Mouse (Mus musculus) left cerebral cortex, postnatal 4 days (tissue): ENCODE data around the gene Clybl. TPM values are rescaled to one million over a fixed set of nuclear protein-coding genes. Genes with fewer than 3 reads are reported as not detected.

ENCODE experiments used
- DNase-seq: peaks from one replicate; pipeline ENCODE4 v3.0.0-alpha.2; 2022
- intact Hi-C: fragments of 180-260 bp; cut with DNase I; formaldehyde crosslinking; loops from one replicate; pipeline ENCODE4 v1.15.1; 2025
- total RNA-seq, 2 experiments: library from RNA; stranded (reverse); gene quantifications; 2 replicates each; pipeline ENCODE4 v1.2.3; 2021

Gene Clybl
- total RNA-seq, 2 experiments from 2014 or later, result 6.5 to 8.5 TPM

DNA sequence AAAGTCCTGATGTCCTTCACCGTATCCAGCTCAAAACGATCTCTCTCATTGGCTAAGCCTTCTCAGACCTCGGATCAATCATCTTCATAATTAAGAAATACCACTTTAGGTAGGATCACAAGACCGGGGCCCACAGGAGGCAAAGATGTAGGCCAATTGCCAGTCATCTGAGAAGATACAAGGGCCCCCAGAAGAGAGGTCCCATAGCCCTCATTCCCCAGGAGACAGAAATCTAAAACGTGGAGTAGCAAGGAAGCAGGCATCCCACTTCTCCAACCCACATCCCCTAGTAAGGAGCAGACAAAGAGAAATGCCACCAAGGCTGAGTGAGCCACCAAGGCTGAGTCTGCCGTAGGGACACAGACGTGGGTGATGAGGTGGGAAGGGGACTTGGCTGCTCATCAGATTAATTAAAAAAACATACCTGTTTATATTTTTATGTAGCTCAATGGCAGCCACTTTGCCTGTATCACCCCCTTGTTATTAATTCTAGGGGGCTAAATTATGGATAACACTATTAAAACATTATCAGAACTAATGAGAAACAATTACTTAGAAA lies 223.2 kb downstream of the Clybl start:
- no peak for DNase-seq
- intact Hi-C loops, result loop anchor here (10.0 kb wide), 1 partner anchor 50 kb away; the partner anchor contains the start of gene Gm5089

DNA sequence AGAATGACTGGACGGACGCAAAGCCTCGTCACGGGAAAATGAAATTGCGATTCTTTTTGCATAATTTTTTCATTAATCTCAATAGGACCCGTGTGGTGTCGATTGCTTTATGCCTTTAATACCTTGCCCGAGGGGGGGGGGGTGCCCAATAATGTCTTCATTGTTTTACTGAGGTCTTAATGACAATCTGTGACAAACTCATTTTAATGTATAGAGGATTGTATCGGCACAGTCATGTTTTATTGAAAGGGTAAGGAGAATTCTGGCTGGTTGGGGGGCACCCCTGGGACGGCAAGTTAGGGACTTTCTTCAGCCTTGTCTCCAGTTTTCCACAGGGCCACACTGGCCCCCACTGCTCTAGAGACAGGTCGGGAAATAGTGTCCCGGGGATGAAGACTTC lies 223.7 kb downstream of the Clybl start:
- intact Hi-C loops, result loop anchor here (10.0 kb wide), 1 partner anchor 50 kb away; the partner anchor contains the start of gene Gm5089
- no peak for DNase-seq

DNA sequence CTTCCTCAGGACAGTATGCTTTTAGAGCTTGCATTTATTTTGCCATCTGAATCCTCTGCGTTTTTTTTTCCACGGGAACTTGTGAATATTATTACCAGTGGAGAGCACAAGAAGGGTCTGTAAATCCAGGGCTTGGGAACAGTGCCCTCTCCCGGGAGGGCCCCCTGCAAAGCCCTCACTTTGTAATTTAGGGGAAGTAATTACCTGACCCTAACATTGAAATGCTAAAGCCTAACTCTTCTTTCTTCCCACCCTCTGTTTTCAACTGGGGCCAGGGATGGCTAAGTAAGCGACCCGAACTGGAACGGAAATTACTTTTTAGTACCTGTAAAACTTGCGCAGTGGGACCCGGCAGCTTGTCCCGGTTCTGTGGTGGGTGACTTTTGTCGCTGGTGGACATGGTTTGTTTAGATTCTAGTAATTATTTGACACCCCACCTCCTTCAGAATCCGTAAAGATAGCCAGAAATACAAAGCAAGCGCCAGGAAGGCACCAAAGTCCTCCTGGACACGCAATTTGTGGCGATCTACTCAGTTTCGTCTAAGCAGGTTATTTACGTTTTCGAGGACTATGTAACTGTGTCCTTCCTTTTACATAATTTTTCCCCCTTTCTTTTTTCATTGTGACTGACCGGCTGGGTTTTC lies 224.5 kb downstream of the Clybl start:
- DNase-seq, result no peak
- intact Hi-C loops, result loop anchor here (10.0 kb wide), 1 partner anchor 49 kb away; the partner anchor contains the start of gene Gm5089

GRCm38 (mm10) chr14:122406541-122407219 lies 225.2 kb downstream of the Clybl start:
- intact Hi-C loops, result loop anchor here (10.0 kb wide), 1 partner anchor 48 kb away; the partner anchor contains the start of gene Gm5089
- peak; percentile 52 for DNase-seq

- intact Hi-C loops, result no loop called here
- no peak for DNase-seq
These were observed 231.5 kb downstream of the Clybl start for GRCm38 (mm10) chr14:122412841-122413541.

GRCm38 (mm10) chr14:122413542-122413928 lies 232.0 kb downstream of the Clybl start:
- no peak for DNase-seq
- intact Hi-C loops, result no loop called here

GRCm38 (mm10) chr14:122414786-122415185 lies 233.3 kb downstream of the Clybl start:
- intact Hi-C loops, result no loop called here
- DNase-seq, result no peak

DNA sequence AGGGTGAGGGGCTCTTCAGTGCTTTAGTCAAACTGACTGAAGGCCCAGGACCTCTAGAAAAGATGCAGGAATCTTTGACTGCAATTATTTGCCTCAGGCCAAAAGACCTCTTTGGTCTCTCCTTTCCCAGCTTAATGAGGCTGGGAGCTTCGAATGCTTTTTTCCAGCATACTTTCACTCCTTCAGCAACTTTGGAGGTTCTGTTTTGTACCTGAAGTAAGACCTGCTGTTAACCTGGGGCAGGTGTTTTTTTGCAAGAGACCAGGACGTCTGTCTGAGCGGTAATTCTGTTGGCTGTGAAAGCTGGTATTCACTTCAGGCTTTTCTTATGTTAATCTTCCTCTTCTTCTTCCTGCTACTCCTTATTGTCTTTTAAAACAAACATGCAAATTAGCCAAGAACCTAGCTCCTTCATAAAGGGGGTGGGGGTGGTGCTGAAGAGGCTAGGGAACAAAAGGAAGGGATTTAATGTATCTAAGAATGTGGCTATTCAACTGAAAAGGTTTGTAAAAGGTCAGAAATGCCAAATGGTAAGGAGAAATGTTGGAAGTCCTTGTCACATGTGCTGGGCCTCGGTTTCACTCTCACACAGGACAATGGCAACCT lies 234.8 kb downstream of the Clybl start:
- DNase-seq, result no peak
- intact Hi-C loops, result no loop called here

GRCm38 (mm10) chr14:122424441-122424840 lies 242.9 kb downstream of the Clybl start:
- intact Hi-C loops, result no loop called here
- DNase-seq, result no peak

GRCm38 (mm10) chr14:122426529-122427203 lies 245.2 kb downstream of the Clybl start:
- DNase-seq, result no peak
- intact Hi-C loops, result no loop called here

- peak; percentile 42 for DNase-seq
- intact Hi-C loops, result no loop called here
These were observed 245.7 kb downstream of the Clybl start for GRCm38 (mm10) chr14:122427204-122427560.

DNA sequence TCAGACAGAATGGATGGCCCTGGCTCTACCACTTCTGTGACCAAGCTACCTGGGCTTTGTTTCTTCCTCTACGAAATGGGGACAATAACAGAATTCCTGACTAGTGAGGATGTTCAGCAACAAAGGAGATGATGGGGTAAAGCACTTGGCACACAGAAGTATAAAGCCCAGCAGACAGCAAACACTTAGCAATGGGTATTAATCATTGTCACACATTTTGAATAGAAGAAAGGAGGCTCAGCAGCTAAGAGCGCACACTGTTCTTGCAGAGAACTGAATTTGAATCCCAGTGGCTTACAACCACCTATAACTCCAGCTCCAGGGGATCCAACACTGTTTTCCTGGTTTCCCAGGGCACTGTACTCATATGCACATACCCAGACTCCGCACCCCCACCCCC lies 246.2 kb downstream of the Clybl start:
- intact Hi-C loops, result no loop called here
- no peak for DNase-seq

DNA sequence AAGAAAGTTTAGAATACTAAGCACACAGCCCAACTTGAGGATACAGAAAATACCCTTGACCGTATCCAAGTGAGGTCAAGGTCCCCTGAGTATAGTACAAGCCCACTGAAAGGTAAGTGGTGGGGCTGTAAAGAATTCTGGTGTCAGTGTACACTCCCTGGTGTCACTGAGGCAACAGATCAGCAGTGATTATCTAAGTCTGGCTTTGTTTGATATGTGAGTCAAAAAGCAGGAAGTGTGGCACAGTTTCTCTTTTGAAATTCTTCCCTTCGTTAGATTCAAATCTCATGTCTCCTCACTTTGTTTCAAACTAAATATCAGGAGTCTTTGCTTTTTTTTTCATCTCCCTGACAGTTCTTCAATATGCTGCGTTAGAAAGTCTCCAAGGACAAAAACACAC lies 251.1 kb downstream of the Clybl start:
- DNase-seq, result no peak
- intact Hi-C loops, result no loop called here

DNA sequence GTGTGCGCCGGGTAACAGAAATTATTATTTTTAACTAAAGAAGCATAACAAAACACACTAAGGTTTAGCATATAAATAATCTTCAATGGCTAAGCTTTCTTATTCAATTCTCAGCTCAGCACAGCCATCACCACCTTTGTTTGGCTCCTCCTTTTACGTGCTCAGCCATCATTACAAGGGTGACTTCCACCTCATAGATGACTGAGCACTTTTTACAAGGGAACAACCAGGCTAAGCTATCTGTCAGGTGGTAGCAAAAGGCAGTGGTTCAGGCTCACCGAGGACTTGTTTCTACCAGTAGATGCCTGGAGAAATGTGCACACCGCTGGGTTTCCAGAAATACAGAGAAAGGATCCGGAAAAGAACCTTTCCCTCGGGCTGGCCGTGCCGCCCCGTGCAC lies 252.5 kb downstream of the Clybl start:
- no peak for DNase-seq

DNA sequence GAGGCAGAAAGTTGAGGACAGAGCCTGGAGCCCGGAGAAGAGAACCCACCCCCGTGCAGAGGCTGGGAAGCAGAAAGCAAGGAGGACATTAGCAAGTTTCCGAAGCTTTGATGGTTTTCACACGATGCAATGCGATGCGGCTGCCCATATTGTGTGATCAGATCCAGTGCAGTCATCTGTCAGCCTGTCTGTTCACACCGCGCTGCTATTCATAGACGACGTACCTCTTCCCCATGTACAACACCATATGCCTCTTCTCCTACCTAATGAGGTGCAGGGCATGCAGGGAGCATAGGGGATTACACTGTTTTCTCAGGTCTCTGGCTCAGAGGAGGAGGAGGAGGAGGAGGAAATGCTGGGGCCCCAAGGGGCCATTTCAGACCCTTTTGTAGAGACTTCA lies 255.3 kb downstream of the Clybl start:
- intact Hi-C loops, result no loop called here
- DNase-seq, result no peak

More for the DNA sequence above, 252.5 kb downstream of the Clybl start:
- intact Hi-C loops, result no loop called here

- intact Hi-C loops, result loop anchor here (10.0 kb wide), 1 partner anchor 45 kb away; no protein-coding TSS in a partner anchor
- peak; percentile 75 for DNase-seq
These were observed 268.3 kb downstream of the Clybl start for GRCm38 (mm10) chr14:122449601-122450495.

DNA sequence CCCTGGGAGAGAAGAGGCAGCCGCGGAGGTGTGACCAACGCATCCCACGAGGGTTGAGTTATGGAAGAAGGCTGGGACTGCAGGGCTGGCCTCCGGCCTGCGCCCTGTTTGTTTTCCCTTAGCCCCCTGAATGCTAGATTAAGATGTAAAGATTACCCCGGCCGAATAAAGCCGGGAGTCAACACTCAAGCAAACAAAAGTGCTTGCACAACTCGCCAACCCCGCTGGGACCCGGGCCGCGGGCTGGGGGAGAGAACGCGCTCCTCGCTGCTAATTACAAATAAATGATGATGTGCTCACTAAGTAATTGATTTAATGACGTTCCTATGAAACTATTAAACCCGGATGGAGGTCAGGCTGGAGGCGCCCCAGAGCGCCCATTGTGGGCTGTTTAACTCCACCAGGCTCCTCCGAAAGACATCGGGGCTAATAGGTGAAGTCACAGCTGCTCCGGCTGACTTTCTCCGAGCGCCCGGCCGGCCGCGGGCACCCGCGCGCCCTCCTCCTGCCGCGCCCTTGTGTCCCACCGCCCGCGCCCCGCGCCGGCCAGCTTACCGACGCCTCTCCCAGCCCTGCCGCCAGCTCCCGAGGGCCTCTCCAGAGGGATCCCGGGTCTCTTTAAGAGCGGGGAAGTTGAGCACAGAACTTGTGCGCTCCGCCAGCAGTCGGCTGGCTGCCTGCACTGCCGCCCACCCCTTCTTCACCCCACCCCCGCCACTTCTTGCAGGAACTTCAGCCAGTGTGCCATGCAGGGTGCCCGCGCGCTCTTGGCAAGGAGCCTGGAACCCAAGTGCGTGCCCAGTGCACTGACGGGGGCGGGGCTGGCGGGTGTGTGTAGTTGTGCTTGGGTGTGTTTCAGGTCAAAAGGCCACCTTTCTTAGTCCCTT lies 269.2 kb downstream of the Clybl start, which contains the start of gene Gm5089:
TSS of gene Gm5089 (minus strand) at position 620 of the 887 bp plus-strand sequence.
- intact Hi-C loops, result loop anchor here (10.0 kb wide), 1 partner anchor 46 kb away; no protein-coding TSS in a partner anchor
- DNase-seq, result peak; percentile 92

GRCm38 (mm10) chr14:122451551-122452145 lies 270.1 kb downstream of the Clybl start:
- intact Hi-C loops, result loop anchor here (10.0 kb wide), 1 partner anchor 47 kb away; no protein-coding TSS in a partner anchor
- DNase-seq, result peak; percentile 78
